Mouse (Mus musculus) lung, postnatal 36 days (tissue): ENCODE measurements around the gene B230219D22Rik.
"Not testable (repeated sequence)": the region's sequence is repeated elsewhere in the genome, so short reads cannot be mapped to it uniquely, and the experiment has no call there.

Experiments used
- DNase-seq: peaks from one replicate; pipeline ENCODE4 v3.0.0; 2022; ENCODE audit warnings: mixed read lengths

The B230219D22Rik gene

DNA sequence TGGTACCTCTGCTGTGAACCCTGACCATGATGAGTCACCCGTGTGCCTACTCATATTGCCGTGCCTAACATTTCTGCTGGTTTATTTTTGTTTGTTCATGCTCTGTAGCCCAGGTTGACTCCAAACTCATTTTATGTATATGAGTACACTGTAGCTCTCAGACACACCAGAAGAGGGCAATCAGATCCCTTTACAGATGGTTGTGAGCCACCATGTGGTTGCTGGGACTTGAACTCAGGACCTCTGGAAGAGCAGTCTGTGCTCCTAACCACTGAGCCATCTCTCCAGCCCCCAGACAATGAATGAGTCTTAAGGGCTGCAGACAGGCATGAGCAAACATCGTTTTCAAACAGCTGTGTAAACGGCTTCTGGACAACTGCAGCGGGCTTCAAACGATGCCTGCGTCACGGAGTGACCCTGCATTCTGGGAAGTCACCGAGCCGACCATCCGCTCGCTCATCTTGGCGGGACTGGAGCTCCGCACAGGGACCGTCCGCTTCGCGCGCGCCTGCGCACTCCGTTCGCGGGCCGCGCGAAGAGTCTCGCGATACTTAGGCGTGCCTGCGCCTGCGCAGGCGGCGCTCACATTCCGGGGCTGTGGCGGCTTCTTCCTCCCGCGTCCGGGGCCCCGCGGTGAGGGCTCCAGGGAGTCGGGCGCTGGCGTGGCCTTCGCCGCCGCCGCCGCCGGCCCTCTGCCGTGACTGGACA, at the start of gene B230219D22Rik:
TSS of gene B230219D22Rik (plus strand) at position 590 of the 708 bp plus-strand sequence.
- peak; percentile 88 for DNase-seq

DNA sequence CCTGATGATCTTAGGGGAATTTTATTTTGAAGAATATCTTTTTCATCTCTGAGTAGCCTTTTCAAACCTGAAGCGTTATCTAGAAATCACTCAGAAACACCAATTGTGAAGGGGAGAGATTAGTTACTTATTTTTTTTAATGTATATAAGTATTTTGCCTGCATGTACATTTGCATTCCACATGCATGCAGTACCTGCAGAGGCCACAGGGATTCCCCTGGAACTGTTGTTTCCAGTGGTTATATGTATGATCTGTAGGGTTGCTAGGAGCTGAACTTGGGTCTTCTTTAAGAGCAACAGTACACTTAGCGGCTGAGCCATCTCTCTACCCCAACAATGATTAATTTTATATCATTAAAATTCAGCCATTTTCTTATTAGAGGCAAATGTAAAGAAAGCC, 48.4 kb upstream of the B230219D22Rik start:
- DNase-seq = peak; percentile 13

DNA sequence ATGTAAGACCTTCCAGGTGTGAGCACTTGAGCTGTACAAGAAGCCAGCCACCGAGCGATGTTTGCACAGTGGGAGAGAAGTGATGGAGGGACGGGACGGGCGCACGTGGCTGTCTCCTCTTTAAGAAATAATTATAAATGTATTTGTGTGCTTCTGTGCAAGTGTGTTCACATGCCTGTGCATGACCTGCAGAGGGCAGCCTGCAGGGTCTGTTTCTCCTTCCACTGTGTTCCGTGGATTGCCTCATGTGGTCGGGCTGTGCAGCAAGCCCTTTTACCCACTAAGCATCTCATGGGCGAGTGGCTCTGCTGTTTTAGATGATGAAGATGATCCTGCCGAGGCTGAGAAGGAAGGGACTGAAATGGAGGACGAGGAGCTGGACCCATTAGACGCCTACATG, 42.8 kb upstream of the B230219D22Rik start:
- peak; percentile 28 for DNase-seq

DNA sequence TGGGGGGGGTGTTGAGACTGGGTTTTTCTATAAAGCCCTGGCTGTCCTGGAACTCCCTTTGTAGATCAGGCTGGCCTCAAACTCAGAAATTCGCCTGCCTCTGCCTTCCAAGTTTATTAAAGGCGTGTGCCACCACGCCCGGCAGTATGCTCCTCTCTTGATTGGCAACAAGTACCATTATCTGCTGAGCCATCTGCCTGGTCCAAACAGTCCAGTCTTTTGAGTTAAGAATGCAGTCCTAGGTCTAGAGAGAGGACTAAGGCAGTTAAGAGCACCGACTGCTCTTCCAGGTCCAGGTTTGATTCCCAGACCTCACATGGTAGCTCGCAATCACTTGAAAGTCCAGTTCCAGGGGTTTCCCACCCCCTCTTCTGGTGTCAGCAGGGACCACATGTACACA, 41.9 kb upstream of the B230219D22Rik start:
- no peak for DNase-seq

DNA sequence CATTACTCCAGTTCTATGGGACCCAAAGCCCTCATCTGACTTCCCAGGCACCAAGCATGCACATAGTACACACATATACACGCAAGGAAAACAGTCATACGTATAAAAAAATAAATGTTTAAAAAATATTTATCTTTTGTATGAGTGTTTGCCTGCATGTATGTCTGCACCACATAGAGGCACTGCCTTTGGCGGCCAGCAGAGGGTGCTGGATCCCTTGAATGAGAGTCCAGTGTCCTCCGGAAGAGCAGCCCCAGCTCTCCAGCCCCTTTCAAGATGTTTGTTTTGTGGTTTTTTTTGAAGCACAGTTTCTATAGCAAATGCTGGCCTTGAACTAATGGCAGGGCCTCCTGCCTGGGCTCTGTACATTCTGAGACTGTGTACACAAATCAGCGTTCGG, 24.4 kb upstream of the B230219D22Rik start:
- DNase-seq = peak; percentile 65

DNA sequence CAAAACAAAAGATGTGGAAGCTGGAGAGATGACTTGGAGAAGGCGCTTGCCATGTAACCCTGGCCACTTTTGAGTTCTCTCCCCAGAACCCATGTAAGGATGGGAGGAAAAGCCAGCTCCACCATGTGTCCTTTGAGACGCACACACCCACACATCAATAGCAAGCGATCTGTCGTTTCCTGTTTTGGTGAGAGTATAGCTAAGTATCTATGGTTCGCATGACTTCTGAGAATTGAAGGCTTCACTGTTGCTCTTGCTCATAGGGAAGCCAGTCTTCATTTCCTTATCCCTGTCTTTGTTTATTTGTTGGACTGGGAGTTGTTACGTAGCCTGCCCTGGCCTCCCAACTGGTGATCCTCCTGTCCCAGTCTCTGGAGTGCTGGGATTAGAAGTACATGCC, 20.2 kb upstream of the B230219D22Rik start:
- no peak for DNase-seq

DNA sequence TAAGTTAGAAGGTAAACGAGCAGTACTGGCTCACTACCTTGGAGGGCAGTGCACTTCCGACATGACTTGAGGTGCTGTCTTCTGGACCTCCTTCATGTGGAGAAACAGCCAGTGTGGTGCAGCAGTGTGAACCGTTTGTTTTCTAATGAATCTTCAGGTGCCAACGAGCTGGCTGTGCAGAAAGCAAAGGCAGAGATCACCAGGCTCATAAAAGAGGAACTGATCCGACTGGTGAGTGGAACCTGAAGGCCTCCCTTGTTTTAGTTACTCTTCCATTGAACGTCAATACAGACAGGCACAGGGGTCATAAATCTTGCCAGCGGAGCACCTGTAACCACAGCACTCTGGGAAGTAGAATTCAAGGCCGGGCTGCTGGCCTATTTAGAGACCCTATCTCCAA, 15.6 kb upstream of the B230219D22Rik start:
- DNase-seq = no peak

DNA sequence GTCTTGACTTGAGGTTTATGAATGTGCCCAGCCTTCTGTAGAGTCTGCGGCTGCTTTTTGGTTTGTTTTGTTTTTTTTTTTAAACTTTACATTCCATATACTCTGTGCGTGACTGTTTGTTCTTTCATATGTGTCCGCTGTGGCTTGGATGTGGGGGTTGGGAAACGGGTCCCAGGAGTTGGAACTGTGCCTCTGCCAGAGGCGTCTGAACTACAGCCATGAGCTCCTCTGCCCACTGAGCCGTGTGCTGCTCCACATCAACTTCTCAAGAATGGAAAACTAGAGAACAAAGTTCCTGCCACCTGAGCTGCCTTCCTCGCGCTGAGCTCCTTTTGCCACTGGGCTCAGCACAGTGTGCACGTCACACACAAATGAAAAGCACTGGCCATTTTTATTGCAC, 10.7 kb upstream of the B230219D22Rik start:
- no peak for DNase-seq

DNA sequence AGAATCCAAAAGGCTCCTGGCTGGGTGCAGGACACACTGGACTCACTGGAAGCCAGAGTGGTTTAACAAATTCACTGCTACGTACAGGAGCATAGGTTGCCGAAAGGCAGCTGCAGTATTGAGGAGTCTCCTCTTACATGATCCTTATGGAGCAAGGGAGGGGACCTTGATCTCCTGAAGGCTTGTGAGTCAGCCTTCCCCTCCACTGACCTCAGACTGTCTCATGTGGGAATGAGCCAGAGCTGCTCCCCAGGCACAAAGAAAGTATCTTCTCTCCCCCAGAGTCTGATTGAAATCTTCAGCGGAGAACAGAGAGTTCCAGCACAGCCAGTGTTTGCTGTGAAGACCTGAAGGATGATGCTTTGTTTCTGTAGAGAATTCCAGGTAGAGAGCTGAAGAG, 9.3 kb upstream of the B230219D22Rik start:
- DNase-seq = no peak

DNA sequence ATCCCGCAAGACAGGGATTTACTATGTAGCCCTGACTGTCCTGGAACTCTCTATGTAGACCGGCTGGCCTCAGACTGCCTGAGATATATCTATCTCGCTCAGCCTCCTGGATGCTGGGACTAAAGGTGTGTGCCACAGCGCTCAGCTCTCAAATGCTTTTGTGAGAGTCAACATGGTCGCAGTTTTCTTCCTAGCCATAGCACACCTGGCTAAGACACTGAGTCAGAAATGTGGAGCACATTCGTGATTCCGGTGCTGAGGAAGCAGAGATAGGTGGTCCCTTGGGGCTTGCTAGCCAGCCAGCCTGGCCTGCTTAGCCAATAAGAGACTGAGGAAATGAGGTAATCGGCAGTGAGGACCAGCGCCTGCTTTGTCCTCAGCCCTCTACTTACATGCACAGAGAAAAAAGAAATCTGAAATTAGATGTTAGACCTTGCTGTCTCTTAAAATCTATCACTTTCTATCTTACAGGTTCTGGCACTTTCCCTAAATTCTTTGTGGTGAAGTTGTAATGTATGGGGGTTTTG, 6.8 kb upstream of the B230219D22Rik start:
- no peak for DNase-seq

DNA sequence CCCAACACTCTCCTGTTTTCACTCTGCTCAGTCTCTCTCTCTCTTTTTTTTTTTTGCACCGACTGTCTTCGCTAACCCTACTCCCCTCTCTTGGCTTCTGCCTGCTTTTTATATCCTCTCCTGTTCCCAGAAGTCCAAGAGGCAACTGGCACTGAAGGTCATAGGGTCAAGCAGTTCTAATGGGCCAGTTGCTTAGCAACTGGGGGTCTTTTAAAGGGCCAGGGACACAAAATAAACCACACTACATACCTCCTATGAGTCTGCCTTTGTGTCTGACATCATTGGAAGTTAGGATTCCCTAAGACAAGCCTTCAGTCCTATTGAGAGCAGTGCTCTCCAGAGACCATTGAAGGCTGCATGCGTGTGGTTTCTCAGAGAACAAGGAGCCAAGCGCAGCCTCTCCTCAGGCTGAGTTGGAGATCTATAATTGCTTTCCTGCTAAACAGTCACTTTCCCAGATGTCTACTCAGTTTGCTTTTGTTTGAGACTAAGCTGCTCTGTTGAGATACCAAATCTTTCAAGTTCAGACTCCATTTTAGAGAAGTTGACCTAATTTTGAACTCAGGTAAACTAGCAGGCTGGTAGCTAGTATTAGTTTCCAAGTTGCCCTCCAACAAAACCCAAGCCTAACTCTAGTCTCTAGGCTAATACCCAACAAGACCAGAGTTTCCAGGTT, 4.9 kb upstream of the B230219D22Rik start:
- DNase-seq = no peak

DNA sequence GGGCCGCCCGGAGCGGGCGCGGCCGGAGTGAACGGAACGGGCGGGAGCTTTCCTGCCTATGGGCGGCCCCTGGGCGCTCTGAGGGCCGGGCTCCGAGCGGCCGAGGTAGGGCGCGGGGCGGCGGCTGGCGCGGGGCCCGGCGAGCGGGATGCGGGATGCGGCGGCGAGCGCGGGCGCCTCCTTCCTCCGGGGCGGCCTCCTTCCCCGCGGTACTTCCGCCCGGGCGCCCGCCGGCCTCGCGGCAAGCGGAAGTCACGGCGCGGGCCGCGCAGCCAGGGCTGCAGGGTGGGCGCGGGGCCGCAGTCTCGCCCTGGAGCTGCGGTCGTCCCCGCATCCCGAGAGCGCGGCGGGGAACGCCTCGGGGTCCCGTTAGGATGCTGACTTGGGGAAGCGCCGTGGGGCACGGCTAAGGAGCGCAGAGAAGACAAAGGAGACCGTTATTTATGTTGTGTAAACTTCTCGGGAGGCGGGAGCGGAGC, 358 bp downstream of the B230219D22Rik start:
- DNase-seq = peak; percentile 31

DNA sequence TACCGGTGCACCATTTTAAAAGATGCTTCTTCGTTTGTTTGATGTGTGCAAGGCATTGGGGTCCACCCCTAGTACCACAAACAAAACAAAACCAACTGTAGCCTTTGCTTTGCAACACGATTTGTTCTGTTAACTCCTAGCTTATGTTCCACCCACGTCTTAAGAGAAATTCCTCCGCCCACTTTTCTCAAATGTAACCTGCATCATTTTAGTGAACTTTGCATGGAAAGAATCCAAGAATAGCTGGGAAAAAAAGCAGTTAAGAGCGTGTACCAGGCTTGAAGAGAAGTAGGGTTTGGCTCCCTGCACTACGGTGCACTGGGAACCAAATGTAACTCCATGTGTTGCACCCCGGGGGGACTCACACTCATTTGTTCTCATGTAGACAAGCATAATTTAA, 1.2 kb downstream of the B230219D22Rik start:
- no peak for DNase-seq

DNA sequence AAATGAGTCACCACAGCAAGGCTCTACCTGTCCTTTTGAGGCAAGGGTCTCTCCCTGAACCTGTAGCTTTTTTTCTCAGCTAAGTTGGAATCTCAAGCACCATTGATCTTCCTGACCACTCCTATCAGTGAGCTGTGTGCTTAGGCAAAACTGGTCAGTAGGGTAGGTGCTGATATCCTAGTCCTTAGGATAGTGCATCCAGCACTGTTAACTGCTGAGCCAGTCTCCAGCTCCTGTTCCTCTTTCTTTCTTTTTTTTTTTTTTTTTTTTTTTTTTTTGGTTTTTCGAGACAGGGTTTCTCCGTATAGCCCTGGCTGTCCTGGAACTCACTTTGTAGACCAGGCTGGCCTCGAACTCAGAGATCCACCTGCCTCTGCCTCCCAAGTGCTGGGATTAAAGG, 3.1 kb downstream of the B230219D22Rik start:
- not testable (repeated sequence) for DNase-seq

DNA sequence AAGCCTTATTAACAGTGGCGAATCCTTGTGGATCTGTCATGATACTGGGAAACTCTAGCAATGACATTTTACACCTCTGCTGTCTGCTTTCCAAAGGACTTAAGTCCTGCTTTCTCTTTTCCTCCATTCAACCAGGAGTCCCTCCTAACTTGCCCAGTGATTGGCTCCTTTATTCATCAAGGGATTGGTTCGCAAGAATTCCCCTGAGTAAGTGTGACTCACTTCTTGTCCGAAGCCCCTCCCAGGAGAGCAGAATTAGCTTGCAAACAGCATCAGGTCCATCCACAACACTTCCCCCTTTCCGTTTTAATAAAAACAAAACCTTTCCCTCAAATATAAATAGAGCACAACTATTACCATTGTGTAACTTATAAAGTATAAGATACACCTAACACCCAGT, 11.4 kb downstream of the B230219D22Rik start:
- no peak for DNase-seq

DNA sequence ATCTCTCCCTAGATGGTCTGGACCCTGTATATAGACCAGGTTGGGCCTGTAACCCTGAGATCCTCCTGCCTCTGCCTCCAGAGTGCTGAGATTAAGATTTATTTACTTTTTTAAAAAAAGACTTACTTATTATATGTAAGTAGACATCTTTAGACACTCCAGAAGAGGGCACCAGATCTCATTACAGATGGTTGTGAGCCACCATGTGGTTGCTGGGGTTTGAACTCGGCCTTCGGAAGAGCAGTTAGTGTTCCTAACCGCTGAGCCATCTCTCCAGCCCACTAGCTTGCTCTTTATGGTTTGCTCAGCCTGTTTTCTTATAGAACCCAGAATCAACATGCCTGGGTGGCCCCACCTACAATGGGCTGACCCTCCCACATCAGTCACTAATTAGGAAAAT, 19.9 kb downstream of the B230219D22Rik start:
- DNase-seq = no peak

DNA sequence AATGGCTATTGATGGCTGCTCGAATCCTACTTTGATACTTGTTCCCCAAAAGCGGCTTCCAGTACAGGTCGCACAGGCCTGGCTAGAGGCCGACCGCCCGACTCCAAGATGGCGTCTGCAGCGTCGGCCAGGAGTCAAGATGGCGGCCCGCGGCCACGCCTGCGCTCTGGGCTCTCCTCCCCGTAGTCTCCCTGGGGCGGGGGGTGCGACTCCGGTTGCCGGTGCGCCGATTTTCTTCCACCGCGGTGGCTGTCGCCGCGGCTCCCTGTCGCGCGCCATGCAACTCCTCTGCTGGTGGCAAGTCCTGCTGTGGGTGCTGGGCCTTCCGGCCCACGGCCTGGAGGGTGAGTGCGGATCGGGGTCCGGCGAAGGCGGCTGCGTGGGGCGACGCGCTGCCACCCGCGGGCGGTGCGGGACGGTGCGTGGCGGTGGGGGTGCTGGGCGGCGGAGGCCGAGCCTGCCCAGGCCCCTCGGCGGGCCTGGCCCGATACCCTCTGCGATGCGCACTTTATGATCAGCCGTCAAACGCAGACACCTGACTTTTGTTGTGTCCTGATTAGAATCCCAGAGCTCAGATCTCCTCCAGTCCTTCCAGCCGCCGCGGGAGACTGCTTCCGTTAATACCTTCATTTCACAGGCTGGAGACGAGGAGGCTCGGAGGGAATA, 21.7 kb downstream of the B230219D22Rik start, which contains the start of gene Txndc15:
TSS of gene Txndc15 (plus strand) at position 150 of the 666 bp plus-strand sequence.
- peak; percentile 88 for DNase-seq

DNA sequence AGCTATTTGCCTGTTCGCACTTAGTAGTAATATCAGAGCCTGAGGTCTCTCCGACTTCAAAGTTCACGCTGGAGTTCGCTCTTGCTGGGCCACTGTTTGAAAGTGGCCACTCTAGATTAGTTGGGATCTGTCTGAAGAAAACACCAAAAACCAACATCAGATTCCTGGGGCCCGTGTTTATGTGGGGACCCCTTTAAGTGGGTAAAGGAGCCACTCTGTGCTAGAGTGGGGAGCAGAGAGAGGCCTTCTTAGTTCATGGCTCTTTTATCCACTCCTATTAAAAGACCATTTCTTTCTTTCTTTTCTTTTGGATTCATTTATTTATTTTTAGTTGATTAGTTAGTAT, 22.2 kb downstream of the B230219D22Rik start:
- DNase-seq = no peak

DNA sequence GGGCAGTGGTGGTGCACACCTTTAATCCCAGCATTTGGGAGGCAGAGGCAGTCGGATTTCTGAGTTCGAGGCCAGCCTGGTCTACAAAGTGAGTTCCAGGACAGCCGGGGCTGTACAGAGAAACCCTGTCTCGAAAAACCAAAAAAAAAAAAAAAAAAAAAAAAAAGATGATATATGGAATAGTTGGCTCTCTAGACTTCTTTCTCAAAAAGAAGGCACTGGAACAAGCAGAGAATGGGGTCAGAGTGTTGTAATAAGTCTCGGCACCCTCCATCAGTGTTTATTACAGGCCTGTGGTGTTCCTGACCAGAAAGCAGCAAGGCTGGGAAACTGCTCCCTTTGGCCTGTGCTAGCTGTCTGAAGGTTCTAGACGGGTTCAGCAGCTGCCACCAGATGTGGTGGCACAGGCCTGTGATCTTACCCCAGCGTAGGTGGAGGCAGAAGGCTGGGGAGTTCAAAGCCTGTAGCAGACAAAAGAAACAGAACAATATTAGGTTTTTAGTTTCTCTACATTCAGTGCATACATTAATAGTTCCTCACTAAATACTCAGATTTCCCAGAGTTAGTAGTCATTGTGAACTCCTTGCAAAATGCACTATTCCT, 23.1 kb downstream of the B230219D22Rik start:
- DNase-seq = no peak

DNA sequence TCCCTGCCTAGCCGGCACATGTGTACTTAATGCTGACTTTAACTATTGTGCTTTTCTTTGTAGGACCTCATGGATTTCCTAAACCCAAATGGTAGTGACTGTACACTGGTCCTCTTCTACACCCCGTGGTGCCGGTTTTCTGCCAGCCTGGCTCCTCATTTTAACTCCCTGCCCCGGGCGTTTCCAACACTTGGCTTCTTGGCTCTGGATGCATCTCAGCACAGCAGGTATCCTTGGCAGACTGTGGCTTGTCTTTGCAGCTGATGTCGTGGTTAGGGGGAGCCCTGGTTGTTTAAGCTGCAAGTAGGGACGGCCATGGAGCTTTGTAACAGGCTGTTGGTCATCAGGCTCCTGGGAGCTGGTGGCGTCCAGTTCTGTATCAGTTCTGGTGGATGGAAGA, 28.6 kb downstream of the B230219D22Rik start:
- DNase-seq = no peak

DNA sequence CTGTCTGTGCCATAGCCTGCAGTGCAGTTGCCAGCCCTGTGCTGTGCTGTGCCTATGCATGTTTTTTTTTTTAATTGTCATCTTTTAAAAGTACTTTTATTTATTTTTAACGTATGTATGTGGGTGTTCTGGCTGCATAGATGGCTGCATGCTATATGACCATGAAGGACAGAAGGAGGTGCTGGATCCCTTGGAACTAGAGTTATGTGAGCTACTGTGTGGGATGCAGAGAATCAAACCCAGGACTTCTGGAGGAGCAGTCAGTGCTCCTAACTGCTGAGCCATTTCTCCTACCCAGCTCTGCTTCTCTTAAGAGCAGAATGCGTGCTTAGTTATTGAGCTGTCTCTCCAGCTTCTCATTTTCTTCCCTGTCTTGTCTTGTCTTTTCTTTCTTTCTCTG, 29.1 kb downstream of the B230219D22Rik start:
- DNase-seq = no peak

DNA sequence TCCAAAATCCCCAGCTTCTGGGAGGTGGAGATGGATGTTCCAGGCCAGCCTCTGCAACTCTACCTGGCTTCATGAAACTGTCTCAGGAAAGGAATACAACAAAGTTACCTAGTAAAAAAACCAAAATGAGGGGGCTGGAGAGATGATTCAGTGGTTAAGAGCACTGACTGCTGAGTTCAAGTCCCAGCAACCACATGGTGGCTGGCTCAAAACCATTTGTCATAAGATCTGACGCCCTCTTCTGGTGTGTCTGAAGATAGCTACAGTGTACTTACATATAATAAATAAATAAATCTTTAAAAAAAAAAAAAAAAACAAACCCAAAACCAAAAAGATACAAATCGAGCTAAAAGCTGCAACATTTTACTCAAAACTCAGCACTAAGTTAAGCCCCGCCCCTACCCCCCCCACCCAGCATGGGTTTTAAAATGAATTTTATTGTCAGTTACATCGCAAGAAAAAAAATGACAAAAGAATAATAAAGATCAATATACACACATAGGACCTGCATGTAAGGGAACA, 33.7 kb downstream of the B230219D22Rik start:
- peak; percentile 44 for DNase-seq
